Mouse (Mus musculus): ENCODE results near the gene Ptch2. TPM values are rescaled to one million over a fixed set of nuclear protein-coding genes. Genes with fewer than 3 reads are reported as not detected.

Ptch2 gene
- polyA plus RNA-seq, 2 experiments = 0.55 to 0.61 TPM

GRCm38 (mm10) chr4:117101218-117101617 lies 5.3 kb downstream of the Ptch2 start:
- Histone ChIP-seq H3K9me3 (ENCODE audit: control insufficient read depth, low read length) (no peaks in the 10 kb centered on the region), H3K4me2 (ENCODE audit: low read depth) (no peak overlapping the region), H3K36me3 (replicated peaks; ENCODE audit: control insufficient read depth, insufficient read depth, low read depth) (no peaks in the 10 kb centered on the region), H3K4me3 (ENCODE audit: insufficient read depth in 1 of 2, low read depth in 2 of 2, low read length in 2 of 2) (no peak overlapping the region), H3K9ac (replicated peaks) (no peak overlapping the region), H3K27ac (no peak overlapping the region), H3K27me3 (ENCODE audit: control insufficient read depth, insufficient read depth, low read length) (peaks cover 8% of the 10 kb centered on the region), H3K4me1 (replicated peaks; ENCODE audit: control insufficient read depth in 2 of 2, insufficient read depth in 2 of 2, low read length in 1 of 2) (no peaks in the 10 kb centered on the region)
- no peak for ATAC-seq (ENCODE audit: insufficient read depth)
- DNase-seq (ENCODE audit: low read depth in 3 of 3, low spot score in 3 of 3) = no peak
- TF ChIP-seq EP300 (IDR thresholded peaks at IDR 0.05; ENCODE audit: low read depth) (no peak), CTCF (IDR thresholded peaks at IDR 0.05; ENCODE audit: low read depth) (peak; percentile 48)
- WGBS (ENCODE audit: insufficient replicate concordance) = 40% methylated on average over 7 of the region's 7 CpGs

- no peak for ATAC-seq (ENCODE audit: insufficient read depth)
- no peaks in the 10 kb centered on the region for H3K9me3 ChIP-seq (ENCODE audit: control insufficient read depth, low read length)
- H3K36me3 ChIP-seq (replicated peaks; ENCODE audit: control insufficient read depth, insufficient read depth, low read depth) = no peaks in the 10 kb centered on the region
- no peaks in the 10 kb centered on the region for H3K4me1 ChIP-seq (replicated peaks; ENCODE audit: control insufficient read depth in 2 of 2, insufficient read depth in 2 of 2, low read length in 1 of 2)
- H3K27ac ChIP-seq = no peak overlapping the region
- H3K9ac ChIP-seq (replicated peaks) = no peak overlapping the region
- H3K4me2 ChIP-seq (ENCODE audit: low read depth) = no peak overlapping the region
- TF ChIP-seq CTCF (IDR thresholded peaks at IDR 0.05; ENCODE audit: low read depth) = no peak
- TF ChIP-seq EP300 (IDR thresholded peaks at IDR 0.05; ENCODE audit: low read depth) = no peak
- DNase-seq (ENCODE audit: low read depth in 3 of 3, low spot score in 3 of 3) = no peak
- WGBS (ENCODE audit: insufficient replicate concordance) = 66% methylated on average over 10 of the region's 10 CpGs
- no peak overlapping the region for H3K4me3 ChIP-seq (ENCODE audit: insufficient read depth in 1 of 2, low read depth in 2 of 2, low read length in 2 of 2)
- H3K27me3 ChIP-seq (ENCODE audit: control insufficient read depth, insufficient read depth, low read length) = no peaks in the 10 kb centered on the region
Measured at GRCm38 (mm10) chr4:117104672-117105071, 8.8 kb downstream of the Ptch2 start.

GRCm38 (mm10) chr4:117105127-117105526 lies 9.3 kb downstream of the Ptch2 start:
- no peak for TF ChIP-seq CTCF (IDR thresholded peaks at IDR 0.05; ENCODE audit: low read depth)
- TF ChIP-seq EP300 (IDR thresholded peaks at IDR 0.05; ENCODE audit: low read depth) = no peak
- Histone ChIP-seq H3K9me3 (ENCODE audit: control insufficient read depth, low read length) (no peaks in the 10 kb centered on the region), H3K36me3 (replicated peaks; ENCODE audit: control insufficient read depth, insufficient read depth, low read depth) (no peaks in the 10 kb centered on the region), H3K4me1 (replicated peaks; ENCODE audit: control insufficient read depth in 2 of 2, insufficient read depth in 2 of 2, low read length in 1 of 2) (no peaks in the 10 kb centered on the region), H3K9ac (replicated peaks) (no peak overlapping the region), H3K27me3 (ENCODE audit: control insufficient read depth, insufficient read depth, low read length) (no peaks in the 10 kb centered on the region), H3K4me3 (ENCODE audit: insufficient read depth in 1 of 2, low read depth in 2 of 2, low read length in 2 of 2) (no peak overlapping the region), H3K27ac (no peak overlapping the region), H3K4me2 (ENCODE audit: low read depth) (no peak overlapping the region)
- DNase-seq (ENCODE audit: low read depth in 3 of 3, low spot score in 3 of 3) (no peak), ATAC-seq (ENCODE audit: insufficient read depth) (no peak)
- WGBS (ENCODE audit: insufficient replicate concordance) = 67% methylated on average over 10 of the region's 10 CpGs

GRCm38 (mm10) chr4:117107813-117108523 lies 12.1 kb downstream of the Ptch2 start:
- DNase-seq (ENCODE audit: low read depth in 3 of 3, low spot score in 3 of 3) = no peak

GRCm38 (mm10) chr4:117108524-117108849 lies 12.6 kb downstream of the Ptch2 start:
- no peak overlapping the region for H3K4me3 ChIP-seq (ENCODE audit: insufficient read depth in 1 of 2, low read depth in 2 of 2, low read length in 2 of 2)
- H3K4me2 ChIP-seq (ENCODE audit: low read depth) = no peak overlapping the region
- TF ChIP-seq CTCF (IDR thresholded peaks at IDR 0.05; ENCODE audit: low read depth) = no peak
- TF ChIP-seq EP300 (IDR thresholded peaks at IDR 0.05; ENCODE audit: low read depth) = no peak
- no peaks in the 10 kb centered on the region for H3K9me3 ChIP-seq (ENCODE audit: control insufficient read depth, low read length)
- WGBS (ENCODE audit: insufficient replicate concordance) = 91% methylated on average over 6 of the region's 6 CpGs
- H3K4me1 ChIP-seq (replicated peaks; ENCODE audit: control insufficient read depth in 2 of 2, insufficient read depth in 2 of 2, low read length in 1 of 2) = no peaks in the 10 kb centered on the region
- H3K27ac ChIP-seq = no peak overlapping the region
- no peaks in the 10 kb centered on the region for H3K27me3 ChIP-seq (ENCODE audit: control insufficient read depth, insufficient read depth, low read length)
- DNase-seq (ENCODE audit: low read depth in 3 of 3, low spot score in 3 of 3) (no peak), ATAC-seq (ENCODE audit: insufficient read depth) (no peak)
- no peaks in the 10 kb centered on the region for H3K36me3 ChIP-seq (replicated peaks; ENCODE audit: control insufficient read depth, insufficient read depth, low read depth)
- H3K9ac ChIP-seq (replicated peaks) = no peak overlapping the region

More at GRCm38 (mm10) chr4:117107813-117108523, 12.1 kb downstream of the Ptch2 start:
- H3K27ac ChIP-seq = no peak overlapping the region
- H3K27me3 ChIP-seq (ENCODE audit: control insufficient read depth, insufficient read depth, low read length) = no peaks in the 10 kb centered on the region
- H3K9me3 ChIP-seq (ENCODE audit: control insufficient read depth, low read length) = no peaks in the 10 kb centered on the region
- no peaks in the 10 kb centered on the region for H3K36me3 ChIP-seq (replicated peaks; ENCODE audit: control insufficient read depth, insufficient read depth, low read depth)
- ATAC-seq (ENCODE audit: insufficient read depth) = no peak
- no peaks in the 10 kb centered on the region for H3K4me1 ChIP-seq (replicated peaks; ENCODE audit: control insufficient read depth in 2 of 2, insufficient read depth in 2 of 2, low read length in 1 of 2)
- H3K4me2 ChIP-seq (ENCODE audit: low read depth) = no peak overlapping the region
- H3K9ac ChIP-seq (replicated peaks) = no peak overlapping the region
- TF ChIP-seq CTCF (IDR thresholded peaks at IDR 0.05; ENCODE audit: low read depth) (no peak), EP300 (IDR thresholded peaks at IDR 0.05; ENCODE audit: low read depth) (no peak)
- no peak overlapping the region for H3K4me3 ChIP-seq (ENCODE audit: insufficient read depth in 1 of 2, low read depth in 2 of 2, low read length in 2 of 2)
- WGBS (ENCODE audit: insufficient replicate concordance) = 70% methylated on average over 18 of the region's 18 CpGs

Data from liver, embryonic 14.5 days (tissue).